Mouse (Mus musculus) embryonic facial prominence, embryonic 14.5 days (tissue): ENCODE measurements at regions not wholly inside any gene's neighbourhood (a gene's known extent, or its start where the extent isn't known, plus 50 kb on each side); places are given as distances from the start of the nearest gene placed in this dataset.

Experiments used
- ATAC-seq: fragments of 200-750 bp; cut with Nextera tagmentation; 2 replicates; pipeline ENCODE4 v1.8.0; 2017; ENCODE audit warnings: low read depth, moderate number of reproducible peaks, moderate TSS enrichment
- DNase-seq: peaks from one replicate; pipeline ENCODE4 v3.0.0-alpha.2; 2015; ENCODE audit warnings: low spot score
- H3K27ac ChIP-seq: fragments of 300-500 bp; sonication (generic); replicated peaks from 2 replicates; pipeline ENCODE4 v1.5.1; 2014; ENCODE audit warnings: low read depth, mild to moderate bottlenecking, low read length, moderate library complexity
- H3K27me3 ChIP-seq: fragments of 300-500 bp; sonication (generic); replicated peaks from 2 replicates; pipeline ENCODE4 v1.6.1; 2014; ENCODE audit warnings: low read length; ENCODE audit not compliant: control insufficient read depth, insufficient read depth
- H3K36me3 ChIP-seq: fragments of 300-500 bp; sonication (generic); 2 replicates; pipeline ENCODE4 v1.6.1; 2014; ENCODE audit warnings: low read length, mixed read lengths; ENCODE audit not compliant: control insufficient read depth, insufficient read depth
- H3K4me1 ChIP-seq: fragments of 300-500 bp; sonication (generic); 2 replicates; pipeline ENCODE4 v1.6.1; 2014; ENCODE audit warnings: antibody characterized with exemption, low read length; ENCODE audit not compliant: control insufficient read depth, insufficient read depth
- H3K4me2 ChIP-seq: fragments of 300-500 bp; sonication (generic); 2 replicates; pipeline ENCODE4 v1.6.1; 2014; ENCODE audit warnings: low read depth, mild to moderate bottlenecking, low read length, moderate library complexity, mixed read lengths
- H3K4me3 ChIP-seq: fragments of 300-500 bp; sonication (generic); 2 replicates; pipeline ENCODE4 v1.5.1; 2014; ENCODE audit warnings: low read depth, mild to moderate bottlenecking, low read length
- H3K9ac ChIP-seq: fragments of 300-500 bp; sonication (generic); 2 replicates; pipeline ENCODE4 v1.6.1; 2014; ENCODE audit warnings: low read depth, mild to moderate bottlenecking, low read length, moderate library complexity, mixed read lengths
- H3K9me3 ChIP-seq: fragments of 300-500 bp; sonication (generic); 2 replicates; pipeline ENCODE4 v1.6.1; 2016; ENCODE audit warnings: low read length; ENCODE audit not compliant: control insufficient read depth
- WGBS: fragments of 180-500 bp; shearing (Covaris S2); extraction: QIAGEN DNeasy Blood & Tissue Kit; methylation state at CpG from one replicate; pipeline ENCODE4 v1.1.7; 2014; 5-methylcytosine and 5-hydroxymethylcytosine counted together

DNA sequence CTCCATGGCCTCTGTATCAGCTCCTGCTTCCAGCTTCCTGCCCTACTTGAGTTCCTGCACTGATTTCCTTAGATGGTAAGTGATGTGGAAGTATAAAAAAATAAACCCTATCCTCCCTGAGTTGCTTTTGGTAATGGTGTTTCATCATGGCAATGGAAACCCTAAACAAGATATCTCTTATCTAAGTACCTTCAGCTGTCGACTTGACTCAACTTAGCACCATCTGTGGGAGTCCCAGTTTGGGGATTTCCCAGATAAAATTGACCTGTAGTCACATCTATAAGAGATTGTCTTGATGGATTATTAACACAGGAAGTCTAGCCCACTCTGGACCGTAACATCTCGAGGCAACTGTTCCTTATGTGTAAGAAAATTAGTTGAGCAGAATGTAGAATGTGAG is 570.2 kb upstream of the Gm10306 start:
- no peaks in the 10 kb centered on the region for H3K9me3 ChIP-seq
- H3K9ac ChIP-seq: no peak overlapping the region
- H3K4me3 ChIP-seq: no peak overlapping the region
- 84% methylated on average over 3 of the region's 3 CpGs for WGBS
- H3K27ac ChIP-seq: no peak overlapping the region
- no peaks in the 10 kb centered on the region for H3K36me3 ChIP-seq
- no peaks in the 10 kb centered on the region for H3K4me1 ChIP-seq
- DNase-seq (no peak), ATAC-seq (no peak)
- no peak overlapping the region for H3K4me2 ChIP-seq
- H3K27me3 ChIP-seq: no peaks in the 10 kb centered on the region

DNA sequence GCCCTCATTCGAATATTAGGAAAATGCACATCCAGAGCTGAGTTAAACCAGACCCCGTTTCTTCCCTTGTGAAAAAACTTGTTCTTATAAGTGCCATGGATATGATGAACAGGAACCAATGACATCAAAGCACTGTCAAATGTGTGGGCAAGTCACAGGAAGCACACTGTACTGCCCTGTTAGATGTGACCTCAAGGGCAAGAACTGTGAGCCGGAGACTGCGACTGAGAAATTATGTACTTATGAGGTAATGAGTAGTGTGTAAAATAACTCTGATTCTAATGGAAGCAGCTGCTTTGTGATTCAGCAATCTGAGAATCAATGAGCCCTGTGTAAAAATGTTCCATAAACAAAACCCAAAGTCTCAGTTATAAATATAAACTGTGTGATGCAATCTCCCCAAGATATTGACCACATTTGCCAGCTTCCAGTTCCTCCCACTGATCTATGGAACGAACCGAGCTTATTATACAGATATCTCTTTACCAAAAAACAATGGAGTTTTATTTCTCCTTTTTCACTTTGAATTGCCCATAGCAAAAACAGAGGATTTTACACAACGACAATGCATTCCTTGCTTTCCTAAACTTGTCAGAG is 566.0 kb upstream of the Gm10306 start:
- ATAC-seq (no peak), DNase-seq (no peak)
- H3K27ac ChIP-seq: no peak overlapping the region
- no peak overlapping the region for H3K4me3 ChIP-seq
- H3K36me3 ChIP-seq: no peaks in the 10 kb centered on the region
- 65% methylated on average over 7 of the region's 7 CpGs for WGBS
- no peak overlapping the region for H3K4me2 ChIP-seq
- no peak overlapping the region for H3K9ac ChIP-seq
- H3K27me3 ChIP-seq: no peaks in the 10 kb centered on the region
- no peaks in the 10 kb centered on the region for H3K9me3 ChIP-seq
- no peaks in the 10 kb centered on the region for H3K4me1 ChIP-seq

DNA sequence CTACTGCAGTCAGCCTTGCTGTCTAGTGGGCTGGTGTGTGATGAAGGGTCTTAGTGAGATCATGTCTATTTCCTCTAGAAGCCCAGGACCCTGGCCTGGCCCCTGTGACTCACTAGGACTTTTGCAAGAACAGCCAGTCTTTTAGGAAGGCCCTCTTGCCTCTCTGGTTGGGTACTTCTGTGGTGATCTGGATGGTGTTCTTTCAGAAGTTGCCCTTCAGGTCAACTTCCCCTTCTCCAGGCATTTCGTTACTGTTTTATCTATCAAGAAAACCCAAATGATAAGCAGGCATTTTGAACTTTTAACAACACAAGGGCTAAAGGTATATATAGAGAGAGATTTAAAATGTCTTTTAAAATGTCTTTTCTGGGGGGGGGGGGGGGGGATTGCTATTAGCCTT is 550.5 kb upstream of the Gm10306 start:
- H3K4me3 ChIP-seq: no peak overlapping the region
- 78% methylated on average over 1 of the region's 1 CpGs for WGBS
- DNase-seq (no peak), ATAC-seq (no peak)
- no peak overlapping the region for H3K4me2 ChIP-seq
- H3K27ac ChIP-seq: no peak overlapping the region
- no peaks in the 10 kb centered on the region for H3K36me3 ChIP-seq
- H3K9me3 ChIP-seq: no peaks in the 10 kb centered on the region
- no peaks in the 10 kb centered on the region for H3K4me1 ChIP-seq
- no peaks in the 10 kb centered on the region for H3K27me3 ChIP-seq
- H3K9ac ChIP-seq: no peak overlapping the region

DNA sequence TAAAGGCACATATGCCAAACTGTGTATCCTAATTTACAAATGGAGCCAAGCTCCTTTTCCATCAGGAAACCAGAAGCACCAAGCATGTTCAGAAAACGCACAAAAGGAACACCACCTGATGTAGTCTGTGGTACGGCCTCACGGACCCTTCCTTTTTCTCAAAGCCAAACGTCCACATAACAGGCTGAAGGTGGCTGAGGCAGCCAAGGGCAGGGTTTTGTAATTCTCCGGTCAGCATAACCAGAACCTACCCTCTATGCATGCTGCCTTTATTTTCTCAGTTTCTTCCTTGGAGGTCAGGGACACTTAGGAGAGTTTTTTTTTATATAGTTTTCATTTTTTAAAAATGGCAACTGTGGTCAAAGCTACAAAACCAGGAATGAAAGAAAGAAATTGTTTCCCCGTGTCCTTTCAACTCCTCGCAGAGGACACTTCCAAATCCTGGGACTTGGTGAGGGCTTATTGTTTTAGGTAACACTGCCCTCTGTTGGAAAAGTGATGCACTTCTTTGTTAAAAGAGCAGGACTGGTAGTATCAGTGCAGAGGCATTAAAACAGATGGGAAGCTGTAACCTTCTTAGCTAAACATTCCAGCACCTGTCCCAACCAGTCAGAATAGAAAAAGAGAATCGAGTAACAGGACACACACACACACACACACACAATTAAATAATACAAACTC is 549.1 kb upstream of the Gm10306 start:
- Histone ChIP-seq H3K27me3 (no peaks in the 10 kb centered on the region), H3K36me3 (no peaks in the 10 kb centered on the region), H3K27ac (no peak overlapping the region), H3K9me3 (no peaks in the 10 kb centered on the region), H3K4me1 (no peaks in the 10 kb centered on the region), H3K4me3 (no peak overlapping the region), H3K4me2 (no peak overlapping the region; the same call in 1 of the 2 replicates), H3K9ac (no peak overlapping the region)
- ATAC-seq (peak; percentile 89), DNase-seq (peak; percentile 87)
- WGBS: 35% methylated on average over 8 of the region's 8 CpGs

DNA sequence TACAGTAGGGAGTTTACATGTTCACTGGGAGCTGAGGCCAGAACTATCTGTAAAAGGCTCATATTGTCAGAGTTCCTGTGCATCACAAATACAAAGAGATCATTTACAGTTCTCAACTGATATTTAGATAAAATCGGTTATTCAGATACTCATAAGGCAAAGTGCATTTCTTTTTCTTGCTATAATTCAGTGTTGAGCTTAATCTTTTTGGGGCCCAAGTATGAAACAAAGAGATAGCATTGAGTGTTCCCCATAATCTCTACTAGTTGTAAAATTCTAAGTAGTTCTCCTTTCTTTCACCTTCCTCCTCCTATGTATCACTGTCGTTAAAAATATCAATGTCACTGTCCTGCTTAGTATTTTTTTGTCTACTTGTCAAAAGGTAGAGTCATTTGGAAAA is 540.6 kb upstream of the Gm10306 start:
- Histone ChIP-seq H3K9ac (no peak overlapping the region), H3K4me1 (no peaks in the 10 kb centered on the region), H3K9me3 (no peaks in the 10 kb centered on the region), H3K4me3 (no peak overlapping the region), H3K27me3 (no peaks in the 10 kb centered on the region), H3K36me3 (no peaks in the 10 kb centered on the region), H3K27ac (no peak overlapping the region), H3K4me2 (no peak overlapping the region)
- no peak for ATAC-seq
- WGBS: 84% methylated on average over 2 of the region's 2 CpGs
- DNase-seq: no peak

DNA sequence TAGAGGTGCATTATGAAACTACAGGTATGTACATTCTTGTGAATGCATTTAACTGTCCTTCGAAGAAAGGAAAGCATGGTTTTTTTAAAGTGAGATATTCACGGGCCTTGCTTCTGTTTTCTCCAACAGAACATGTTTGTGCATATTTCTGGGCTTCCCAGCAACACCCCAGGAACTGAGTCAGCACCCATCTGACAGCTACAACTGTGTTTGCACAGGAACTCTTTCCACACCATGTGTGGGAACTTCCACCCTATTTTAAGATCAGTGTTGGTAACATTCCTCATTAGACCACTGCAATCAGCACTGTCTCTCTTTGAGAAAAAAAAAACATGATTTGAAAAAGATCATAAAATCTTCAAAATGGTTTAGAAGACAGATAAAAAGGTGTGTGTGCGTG is 538.6 kb upstream of the Gm10306 start:
- no peak for ATAC-seq
- Histone ChIP-seq H3K4me2 (no peak overlapping the region), H3K36me3 (no peaks in the 10 kb centered on the region), H3K9ac (no peak overlapping the region), H3K27ac (no peak overlapping the region), H3K4me1 (no peaks in the 10 kb centered on the region), H3K27me3 (no peaks in the 10 kb centered on the region), H3K4me3 (no peak overlapping the region), H3K9me3 (no peaks in the 10 kb centered on the region)
- no peak for DNase-seq
- WGBS: 79% methylated on average over 3 of the region's 3 CpGs

DNA sequence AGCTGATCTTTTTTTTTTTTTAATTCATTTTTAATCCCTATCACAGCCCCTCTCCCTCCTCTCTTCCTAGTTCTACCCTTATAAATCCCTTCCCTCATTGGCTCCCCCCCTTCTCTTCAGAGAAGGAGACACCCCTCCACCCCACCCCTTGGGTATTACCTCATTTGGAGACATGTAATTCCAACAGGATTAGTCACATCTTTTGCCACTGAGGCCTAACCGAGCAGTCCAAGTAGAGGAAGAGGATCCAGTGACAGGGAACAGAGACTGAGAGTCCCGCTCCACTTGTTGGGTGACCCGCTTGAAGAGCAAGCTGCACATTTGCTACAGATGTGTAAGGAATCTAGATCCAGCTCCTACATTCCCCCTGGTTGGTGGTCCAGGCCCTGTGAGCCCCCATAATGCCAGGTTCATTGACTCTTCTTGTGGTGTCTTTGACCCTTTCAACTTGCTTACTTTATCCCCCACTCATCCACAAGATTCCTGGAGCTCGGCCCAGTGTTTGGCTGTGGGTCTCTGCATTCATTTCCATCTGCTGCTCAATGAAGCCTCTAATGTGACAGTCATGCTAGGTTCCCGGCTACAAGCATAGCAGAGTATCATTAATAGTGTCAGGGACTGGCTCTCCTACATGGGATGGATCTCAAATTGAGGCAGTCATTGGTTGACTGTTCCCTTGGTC is 506.6 kb upstream of the Gm10306 start:
- Histone ChIP-seq H3K9ac (no peak overlapping the region), H3K27ac (no peak overlapping the region), H3K4me1 (no peaks in the 10 kb centered on the region), H3K9me3 (no peaks in the 10 kb centered on the region), H3K36me3 (no peaks in the 10 kb centered on the region), H3K4me2 (no peak overlapping the region), H3K4me3 (no peak overlapping the region), H3K27me3 (no peaks in the 10 kb centered on the region)
- WGBS: 72% methylated on average over 5 of the region's 5 CpGs
- ATAC-seq: no peak
- peak; percentile 13 for DNase-seq

DNA sequence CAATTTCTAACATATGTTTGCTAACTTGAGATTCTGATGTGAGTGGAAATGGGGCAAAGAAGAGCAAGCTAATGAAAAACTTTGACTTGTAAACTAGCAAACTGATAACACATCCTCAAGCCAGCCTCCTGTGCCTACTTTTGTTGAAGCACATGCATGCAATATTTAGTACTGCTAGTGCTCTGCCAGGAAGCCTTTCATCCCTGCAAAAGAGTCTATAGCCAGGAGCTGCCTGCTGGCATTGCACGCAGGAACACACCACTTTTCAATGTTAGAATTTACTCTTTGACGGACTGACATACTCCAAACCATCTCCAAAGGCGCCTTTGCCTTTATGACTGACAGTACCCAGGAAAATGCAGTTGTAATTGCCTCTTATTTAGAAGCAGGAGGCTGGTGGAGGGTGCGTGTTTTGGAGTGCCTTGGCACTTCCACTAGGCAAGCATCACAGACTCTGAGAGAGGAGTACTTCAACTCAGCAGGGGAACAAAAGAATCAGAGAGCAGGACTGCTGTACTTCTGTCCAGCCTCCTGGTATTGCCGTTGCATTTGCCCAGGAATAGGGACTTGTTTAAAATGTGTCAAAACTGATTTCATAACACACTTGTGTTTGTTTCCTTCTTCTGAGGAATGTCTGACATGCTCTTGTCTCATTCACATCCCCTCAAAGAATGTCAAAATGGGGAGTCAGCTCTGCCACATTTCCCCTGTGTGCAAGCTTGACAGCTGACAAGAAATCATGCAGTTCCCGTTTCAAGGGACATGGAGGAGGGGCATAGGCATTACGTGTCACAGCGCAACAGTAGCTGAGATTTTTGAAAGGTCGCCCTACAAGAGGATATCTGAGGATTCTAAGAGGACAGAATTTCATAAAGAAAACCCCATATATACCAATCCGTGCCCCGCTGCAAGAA is 503.8 kb upstream of the Gm10306 start:
- WGBS: 70% methylated on average over 11 of the region's 11 CpGs
- Histone ChIP-seq H3K9me3 (no peaks in the 10 kb centered on the region), H3K27ac (no peak overlapping the region), H3K27me3 (no peaks in the 10 kb centered on the region), H3K9ac (no peak overlapping the region), H3K36me3 (no peaks in the 10 kb centered on the region), H3K4me3 (no peak overlapping the region), H3K4me1 (no peaks in the 10 kb centered on the region), H3K4me2 (no peak overlapping the region)
- ATAC-seq (no peak), DNase-seq (no peak)
